Mouse (Mus musculus) left cerebral cortex, postnatal 36 days (tissue): ENCODE measurements around the gene Cfap52. TPM values are rescaled to one million over a fixed set of nuclear protein-coding genes. Genes with fewer than 3 reads are reported as not detected.

Experiments
- DNase-seq, 2 experiments: peaks; one replicate each; pipeline ENCODE4 v3.0.0; 2021 to 2022; ENCODE audit warnings: low spot score in 2 of 2, mixed read lengths in 1 of 2
- intact Hi-C: fragments of 180-260 bp; cut with DNase I; formaldehyde crosslinking; loops from one replicate; pipeline ENCODE4 v1.15.1; 2025
- total RNA-seq, 2 experiments: library from RNA; stranded (reverse); gene quantifications; 2 replicates each; pipeline ENCODE4 v1.2.3; 2021

Gene Cfap52
- 10 to 100 TPM in 1 of 2 experiments, 1 to 10 TPM in 1; 6.5 to 12.8 TPM for total RNA-seq

- intact Hi-C loops: no loop called here
- DNase-seq: peak; percentile 80 to 81
Measured at GRCm38 (mm10) chr11:67965242-67965883, at the start of gene Cfap52. TSS of gene Cfap52 (minus strand) at chr11:67965651.

- intact Hi-C loops: no loop called here
- no peak for DNase-seq
Measured at GRCm38 (mm10) chr11:68012207-68012606, 46.8 kb upstream of the Cfap52 start.

- intact Hi-C loops: loop anchor here (10.0 kb wide), 1 partner anchor 185 kb away; no protein-coding TSS in a partner anchor
- no peak for DNase-seq
Measured at GRCm38 (mm10) chr11:68009377-68009776, 43.9 kb upstream of the Cfap52 start.

- intact Hi-C loops: loop anchor here (10.0 kb wide), 1 partner anchor 187 kb away; no protein-coding TSS in a partner anchor
- DNase-seq: no peak
Measured at GRCm38 (mm10) chr11:68007645-68008044, 42.2 kb upstream of the Cfap52 start.

- intact Hi-C loops: loop anchor here (10.0 kb wide), 1 partner anchor 188 kb away; no protein-coding TSS in a partner anchor
- DNase-seq: no peak
Measured at GRCm38 (mm10) chr11:68006216-68006789, 40.9 kb upstream of the Cfap52 start.

GRCm38 (mm10) chr11:68004191-68004590 is 38.7 kb upstream of the Cfap52 start:
- intact Hi-C loops: loop anchor here (10.0 kb wide), 1 partner anchor 191 kb away; no protein-coding TSS in a partner anchor
- peak; percentile 49 to 62 for DNase-seq

GRCm38 (mm10) chr11:67999629-68000028 is 34.2 kb upstream of the Cfap52 start:
- no peak for DNase-seq
- intact Hi-C loops: loop anchor here (10.0 kb wide), 1 partner anchor 195 kb away; no protein-coding TSS in a partner anchor

- peak; percentile 28 to 35 for DNase-seq
- intact Hi-C loops: no loop called here
Measured at GRCm38 (mm10) chr11:67998905-67999304, 33.5 kb upstream of the Cfap52 start.

- no peak for DNase-seq
- intact Hi-C loops: no loop called here
Measured at GRCm38 (mm10) chr11:67995965-67996364, 30.5 kb upstream of the Cfap52 start.

- intact Hi-C loops: no loop called here
- peak in 1 of 2 experiments; percentile 23 for DNase-seq
Measured at GRCm38 (mm10) chr11:67991240-67991639, 25.8 kb upstream of the Cfap52 start.

GRCm38 (mm10) chr11:67983564-67983963 is 18.1 kb upstream of the Cfap52 start:
- intact Hi-C loops: no loop called here
- no peak for DNase-seq

GRCm38 (mm10) chr11:67975252-67975651 is 9.8 kb upstream of the Cfap52 start:
- intact Hi-C loops: loop anchor here (10.0 kb wide), 1 partner anchor 430 kb away; the partner anchor contains the start of gene Ntn1

GRCm38 (mm10) chr11:67973225-67973624 is 7.8 kb upstream of the Cfap52 start:
- no peak for DNase-seq
- intact Hi-C loops: loop anchor here (10.0 kb wide), 1 partner anchor 432 kb away; the partner anchor contains the start of gene Ntn1

More at GRCm38 (mm10) chr11:67975252-67975651, 9.8 kb upstream of the Cfap52 start:
- DNase-seq: no peak

- intact Hi-C loops: loop anchor here (10.0 kb wide), 1 partner anchor 432 kb away; the partner anchor contains the start of gene Ntn1
- no peak for DNase-seq
Measured at GRCm38 (mm10) chr11:67972606-67973005, 7.2 kb upstream of the Cfap52 start.

- intact Hi-C loops: no loop called here
Measured at GRCm38 (mm10) chr11:67967831-67968230, 2.4 kb upstream of the Cfap52 start.

GRCm38 (mm10) chr11:67965905-67966878 is 741 bp upstream of the Cfap52 start, which contains the start of gene Stx8:
TSS of gene Stx8 (plus strand) at chr11:67966193.
- peak; percentile 92 to 93 for DNase-seq
- intact Hi-C loops: no loop called here

More at GRCm38 (mm10) chr11:67967831-67968230, 2.4 kb upstream of the Cfap52 start:
- DNase-seq: no peak

- intact Hi-C loops: no loop called here
- DNase-seq: no peak
Measured at GRCm38 (mm10) chr11:67964110-67964509, 1.3 kb downstream of the Cfap52 start.

GRCm38 (mm10) chr11:67954413-67954812 is 11.0 kb downstream of the Cfap52 start:
- intact Hi-C loops: no loop called here
- no peak for DNase-seq

- DNase-seq: no peak
Measured at GRCm38 (mm10) chr11:67953604-67954003, 11.8 kb downstream of the Cfap52 start.

More at GRCm38 (mm10) chr11:67953604-67954003, 11.8 kb downstream of the Cfap52 start:
- intact Hi-C loops: no loop called here
